Mouse (Mus musculus) lung, adult 2 months (tissue): ENCODE measurements around the gene Kif1a. TPM values are rescaled to one million over a fixed set of nuclear protein-coding genes. Genes with fewer than 3 reads are reported as not detected.

Experiments used
- DNase-seq: peaks from one replicate; pipeline ENCODE4 v3.0.0; 2022
- H3K4me1 ChIP-seq: fragments of 200-500 bp; 2 replicates; pipeline ENCODE4 v1.6.1; 2011; ENCODE audit warnings: low read length; ENCODE audit not compliant: control insufficient read depth, insufficient read depth
- H3K4me3 ChIP-seq: fragments of 200-500 bp; replicated peaks from 2 replicates; pipeline ENCODE3; 2011; ENCODE audit warnings: low read depth, mild to moderate bottlenecking, control low read depth, low read length; ENCODE audit errors: extremely low read depth
- CTCF ChIP-seq: fragments of 200-500 bp; IDR thresholded peaks from 2 replicates; pipeline ENCODE4 v1.5.1; 2011; ENCODE audit warnings: mild to moderate bottlenecking, low read length, control low read depth; ENCODE audit not compliant: insufficient read depth
- POLR2A ChIP-seq: fragments of 200-500 bp; IDR thresholded peaks from 2 replicates; pipeline ENCODE4 v1.6.1; 2011; ENCODE audit warnings: low read depth, mild to moderate bottlenecking, control low read depth, low read length, borderline replicate concordance; ENCODE audit errors: extremely low read depth
- WGBS: fragments of 180-500 bp; shearing (Covaris S2); methylation state at CpG from one replicate; pipeline ENCODE4 v1.1.7; 2018; 5-methylcytosine and 5-hydroxymethylcytosine counted together
- polyA plus RNA-seq: library from polyadenylated mRNA; depleted of rRNA; stranded (reverse); fragments of >200 nt; gene quantifications from 2 replicates; pipeline ENCODE4 v1.2.3, GENCODE M21; 2012

Kif1a gene
- polyA plus RNA-seq, 1 experiment = 2.7 TPM

DNA sequence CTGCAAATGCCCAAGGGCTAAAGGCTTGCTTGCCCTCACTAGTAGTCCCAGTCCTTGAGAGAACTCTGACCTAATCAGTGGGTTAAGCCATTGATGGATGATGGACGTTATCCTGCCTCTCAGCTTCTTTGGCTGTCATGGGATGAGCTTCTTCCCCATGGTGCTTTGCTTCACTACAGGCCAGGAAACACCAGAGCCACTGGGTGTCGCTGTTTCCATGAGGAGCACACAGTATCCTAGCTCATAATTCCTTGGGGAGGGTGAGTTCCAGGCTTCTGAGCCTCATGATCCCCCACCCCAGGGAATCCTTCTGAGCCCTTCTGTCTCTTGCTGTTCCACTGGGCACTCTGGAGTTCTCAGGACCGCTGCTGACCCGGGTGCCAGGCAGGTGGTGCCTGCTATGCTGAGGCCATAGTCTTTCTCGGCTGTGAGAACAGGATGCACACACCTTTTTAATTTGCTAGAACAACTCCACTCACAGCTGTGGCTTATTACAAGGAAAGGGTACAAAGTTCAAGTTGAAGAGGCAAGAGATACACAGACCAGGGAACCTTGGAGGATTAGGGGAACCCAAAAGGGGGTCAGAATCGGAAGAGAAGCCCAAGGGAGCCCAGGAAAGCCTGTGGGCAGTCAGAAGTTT is 27.1 kb upstream of the Kif1a start:
- Histone ChIP-seq H3K4me3 (no peak overlapping the region), H3K4me1 (0 out of 2 replicates have a peak, but pooled peaks cover 2% of the 10 kb centered on the region)
- TF ChIP-seq CTCF (peak; percentile 70), POLR2A (no peak)
- DNase-seq = peak; percentile 68
- 23% methylated on average over 6 of the region's 6 CpGs for WGBS

DNA sequence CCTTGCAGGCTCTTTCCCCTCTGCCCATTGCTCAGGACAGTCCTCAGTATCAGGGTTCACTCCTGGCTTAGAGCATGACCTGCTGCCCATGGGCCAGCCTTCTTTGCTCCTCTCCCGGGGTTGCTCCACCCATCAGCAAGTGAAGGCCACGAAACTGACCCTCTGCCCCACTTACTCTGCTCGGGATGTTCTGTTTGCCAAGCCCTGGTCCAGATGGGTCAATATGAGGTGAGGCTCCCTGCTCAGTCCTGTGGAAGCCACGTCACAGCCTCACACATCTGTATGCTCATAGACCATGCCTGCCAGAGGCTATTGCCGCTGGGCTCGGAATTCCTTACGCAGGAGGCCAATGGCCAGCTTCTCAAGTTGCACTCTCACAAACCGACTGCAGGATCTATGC is 26.5 kb upstream of the Kif1a start:
- Histone ChIP-seq H3K4me1 (0 out of 2 replicates have a peak, but pooled peaks cover 2% of the 10 kb centered on the region), H3K4me3 (no peak overlapping the region)
- WGBS = 80% methylated on average over 8 of the region's 8 CpGs
- no peak for DNase-seq
- TF ChIP-seq CTCF = no peak

GRCm38 (mm10) chr1:93125256-93125655 is 23.5 kb upstream of the Kif1a start:
- Histone ChIP-seq H3K4me1 (no peaks in the 10 kb centered on the region), H3K4me3 (no peak overlapping the region)
- no peak for DNase-seq
- 25% methylated on average over 5 of the region's 5 CpGs for WGBS
- TF ChIP-seq POLR2A = no peak
- no peak for TF ChIP-seq CTCF

DNA sequence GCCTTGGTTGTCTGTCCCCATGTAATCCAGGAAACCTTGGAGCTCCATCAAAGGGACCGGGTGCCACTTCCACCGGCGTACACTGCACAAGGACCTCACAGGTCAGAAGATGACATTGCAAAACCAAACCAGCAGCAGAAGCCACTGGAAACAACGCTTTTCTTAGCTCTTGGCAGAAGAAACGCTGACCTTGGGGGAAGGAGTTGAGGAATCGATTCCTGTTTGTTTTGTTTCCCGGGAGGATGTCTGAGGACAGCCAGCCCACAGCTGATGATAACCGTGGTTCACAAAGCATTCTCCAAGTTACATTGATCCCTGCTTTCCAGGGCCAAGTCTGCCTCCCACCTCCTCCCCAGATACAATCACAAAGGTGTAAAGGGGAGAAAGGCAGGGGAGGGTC is 22.3 kb upstream of the Kif1a start:
- WGBS = 42% methylated on average over 8 of the region's 8 CpGs
- no peak for DNase-seq
- TF ChIP-seq CTCF (no peak), POLR2A (no peak)
- Histone ChIP-seq H3K4me1 (no peaks in the 10 kb centered on the region), H3K4me3 (no peak overlapping the region)

DNA sequence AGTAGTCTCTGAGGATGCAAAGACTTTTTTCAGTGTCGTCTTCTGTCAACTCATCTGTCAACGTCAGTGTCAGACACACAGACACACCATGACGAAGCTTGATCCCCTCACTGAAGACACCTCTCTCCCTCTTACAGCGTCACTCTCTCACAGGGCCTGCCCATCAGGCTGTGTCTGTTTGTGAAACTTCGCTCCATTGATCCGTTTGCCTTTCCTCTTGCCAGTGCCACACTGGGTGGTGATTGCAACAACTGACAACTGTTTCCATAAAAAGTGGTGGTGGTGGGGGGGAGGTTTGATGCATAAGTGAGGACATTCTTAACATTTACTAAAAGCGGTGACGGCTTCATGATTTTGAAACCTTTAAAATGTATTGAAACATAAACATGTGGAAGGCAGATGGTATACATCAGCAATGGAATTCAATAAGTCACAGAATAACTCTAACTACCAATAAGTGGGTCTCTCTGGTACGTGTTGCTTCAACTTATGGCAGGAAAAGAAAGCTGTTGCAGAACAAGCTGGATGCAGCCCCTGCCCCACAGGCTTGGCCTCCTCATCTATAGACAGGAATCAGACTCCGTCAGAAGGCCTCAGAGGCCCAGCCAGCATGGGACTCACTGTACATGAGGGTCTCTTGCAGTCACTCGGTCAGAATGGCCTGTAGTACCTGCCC is 21.6 kb upstream of the Kif1a start:
- TF ChIP-seq POLR2A (no peak), CTCF (no peak)
- H3K4me3 ChIP-seq = no peak overlapping the region
- 73% methylated on average over 11 of the region's 11 CpGs for WGBS
- no peak for DNase-seq
- no peaks in the 10 kb centered on the region for H3K4me1 ChIP-seq

DNA sequence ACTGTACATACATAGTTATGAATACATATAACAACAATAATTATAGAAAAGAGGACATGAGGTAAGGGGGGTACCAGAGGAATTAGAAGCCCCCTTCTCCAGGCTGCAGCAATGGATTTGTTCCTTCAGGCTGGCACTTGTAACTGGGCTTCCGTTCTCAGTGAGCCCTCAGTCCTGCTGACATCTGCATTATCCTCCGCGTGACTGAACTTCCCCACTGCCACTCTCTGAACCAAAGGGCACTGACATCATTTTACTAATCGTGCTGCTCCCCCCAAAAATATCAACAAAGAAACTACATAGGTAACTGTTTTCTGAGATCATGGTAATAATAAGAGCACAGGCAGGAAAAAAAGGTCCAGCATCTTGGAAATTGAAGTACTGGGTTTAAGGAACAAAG is 17.1 kb upstream of the Kif1a start:
- H3K4me1 ChIP-seq = no peaks in the 10 kb centered on the region
- no peak for DNase-seq
- TF ChIP-seq POLR2A = no peak
- no peak for TF ChIP-seq CTCF
- H3K4me3 ChIP-seq = no peak overlapping the region
- WGBS = 35% methylated on average over 4 of the region's 4 CpGs

DNA sequence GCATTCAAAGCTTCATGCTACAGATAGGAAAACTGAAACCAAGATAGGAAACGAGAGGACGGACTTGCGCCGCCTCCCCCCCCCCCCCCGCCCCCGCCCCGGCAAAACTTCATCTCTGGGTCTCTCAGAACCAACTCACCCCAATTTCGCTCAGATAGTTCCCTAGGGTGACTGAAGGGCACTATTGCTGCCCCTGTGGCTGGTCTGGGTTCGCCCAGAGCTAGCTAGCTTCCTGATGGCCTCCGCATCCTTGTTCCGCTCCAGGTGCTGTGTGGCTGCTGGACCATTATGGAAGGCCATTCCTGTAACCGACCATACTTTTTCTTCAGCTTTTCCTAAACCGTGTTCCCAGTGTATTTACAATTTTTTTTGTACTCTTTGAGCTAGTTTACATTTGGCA is 13.7 kb upstream of the Kif1a start:
- TF ChIP-seq POLR2A = no peak
- TF ChIP-seq CTCF = no peak
- no peak for DNase-seq
- H3K4me1 ChIP-seq = no peaks in the 10 kb centered on the region
- WGBS = 23% methylated on average over 11 of the region's 13 CpGs
- H3K4me3 ChIP-seq = no peak overlapping the region

GRCm38 (mm10) chr1:93114713-93115463 is 13.1 kb upstream of the Kif1a start:
- no peak for DNase-seq
- H3K4me1 ChIP-seq = no peaks in the 10 kb centered on the region
- no peak overlapping the region for H3K4me3 ChIP-seq
- WGBS = 26% methylated on average over 21 of the region's 21 CpGs
- TF ChIP-seq CTCF (no peak), POLR2A (no peak)

- 69% methylated on average over 7 of the region's 7 CpGs for WGBS
Observed at GRCm38 (mm10) chr1:93102700-93103099, 949 bp upstream of the Kif1a start.

More at GRCm38 (mm10) chr1:93102700-93103099, 949 bp upstream of the Kif1a start:
- no peak for DNase-seq
- Histone ChIP-seq H3K4me1 (peaks cover 6% of the 10 kb centered on the region; the same call in 1 of the 2 replicates), H3K4me3 (no peak overlapping the region)
- TF ChIP-seq POLR2A (no peak), CTCF (no peak)
